Mouse (Mus musculus): Measurements from ENCODE around the gene Sdf4. TPM values are rescaled to one million over a fixed set of nuclear protein-coding genes. Genes with fewer than 3 reads are reported as not detected.
A peak's percentile ranks its signal among the peaks of the same experiment; 100 is the strongest.

Sdf4 gene
- polyA plus RNA-seq, 1 experiment: 111 TPM

DNA sequence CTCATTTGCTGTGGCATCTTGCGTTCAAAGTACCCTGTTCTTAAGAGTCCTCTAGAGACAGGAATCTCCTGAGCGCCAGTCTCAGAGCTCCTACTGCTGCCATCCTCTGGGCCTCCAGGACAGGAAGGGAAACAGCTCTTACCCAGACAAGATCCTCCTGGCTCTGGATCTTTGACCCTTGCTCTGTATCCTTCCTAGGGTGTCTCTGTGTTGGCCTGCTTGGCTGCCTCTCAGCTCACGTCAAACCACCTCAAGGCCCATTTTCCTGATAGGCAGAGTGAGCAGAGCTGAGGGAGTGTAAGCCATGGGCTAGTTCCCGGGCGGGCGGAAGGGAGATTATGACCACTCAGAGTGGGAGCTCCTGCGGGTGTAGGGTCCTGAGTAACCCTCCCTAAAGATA is 29.6 kb upstream of the Sdf4 start:
- Histone ChIP-seq H3K4me1 (ENCODE audit: control insufficient read depth, insufficient read depth, low read length) (no peaks in the 10 kb centered on the region; the same call in 1 of the 2 replicates), H3K4me3 (replicated peaks; ENCODE audit: control insufficient read depth, low read depth, low read length) (peak overlapping the region; percentile 58), H3K27ac (ENCODE audit: control insufficient read depth, insufficient read depth, low read depth, low read length, poor library complexity) (peak overlapping the region; percentile 41)
- TF ChIP-seq POLR2A (IDR thresholded peaks at IDR 0.05; ENCODE audit: borderline replicate concordance, control insufficient read depth, low read depth, low read length): no peak
- TF ChIP-seq CTCF (IDR thresholded peaks at IDR 0.05; ENCODE audit: control insufficient read depth, insufficient read depth, low read length): no peak
- 53% methylated on average over 7 of the region's 7 CpGs for whole genome bisulfite sequencing

DNA sequence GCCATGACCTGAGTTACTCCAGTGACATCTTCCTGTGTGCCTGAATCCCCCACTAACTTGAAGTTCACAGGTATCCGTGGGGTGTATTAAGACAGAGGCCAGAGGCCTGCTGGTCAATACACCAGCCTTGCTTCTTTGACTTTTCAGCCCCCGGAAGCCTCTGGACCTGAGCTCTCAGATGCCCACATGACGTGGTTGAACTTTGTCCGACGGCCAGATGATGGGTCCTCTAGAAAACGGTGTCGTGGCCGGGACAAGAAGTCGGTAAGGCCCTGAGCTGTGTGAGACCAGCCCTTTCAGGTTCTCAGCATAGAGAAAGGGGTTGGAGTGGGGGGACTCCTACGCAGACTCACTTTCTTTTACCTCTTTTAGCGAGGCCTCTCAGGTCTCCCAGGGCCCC is 28.3 kb upstream of the Sdf4 start:
- WGBS: 86% methylated on average over 11 of the region's 11 CpGs
- H3K27ac ChIP-seq (ENCODE audit: control insufficient read depth, insufficient read depth, low read depth, low read length, poor library complexity): peak overlapping the region; percentile 25; the same call in 1 of the 2 replicates
- no peaks in the 10 kb centered on the region; the same call in 1 of the 2 replicates for H3K4me1 ChIP-seq (ENCODE audit: control insufficient read depth, insufficient read depth, low read length)
- H3K4me3 ChIP-seq (replicated peaks; ENCODE audit: control insufficient read depth, low read depth, low read length): no peak overlapping the region
- TF ChIP-seq POLR2A (IDR thresholded peaks at IDR 0.05; ENCODE audit: borderline replicate concordance, control insufficient read depth, low read depth, low read length) (no peak), CTCF (IDR thresholded peaks at IDR 0.05; ENCODE audit: control insufficient read depth, insufficient read depth, low read length) (no peak)

- TF ChIP-seq POLR2A (IDR thresholded peaks at IDR 0.05; ENCODE audit: borderline replicate concordance, control insufficient read depth, low read depth, low read length) (no peak), CTCF (IDR thresholded peaks at IDR 0.05; ENCODE audit: control insufficient read depth, insufficient read depth, low read length) (no peak)
- Histone ChIP-seq H3K4me1 (ENCODE audit: control insufficient read depth, insufficient read depth, low read length) (no peaks in the 10 kb centered on the region), H3K4me3 (replicated peaks; ENCODE audit: control insufficient read depth, low read depth, low read length) (no peak overlapping the region), H3K27ac (ENCODE audit: control insufficient read depth, insufficient read depth, low read depth, low read length, poor library complexity) (no peak overlapping the region)
- 68% methylated on average over 13 of the region's 13 CpGs for WGBS
Observed at GRCm38 (mm10) chr4:155969043-155969653, 23.5 kb upstream of the Sdf4 start.

DNA sequence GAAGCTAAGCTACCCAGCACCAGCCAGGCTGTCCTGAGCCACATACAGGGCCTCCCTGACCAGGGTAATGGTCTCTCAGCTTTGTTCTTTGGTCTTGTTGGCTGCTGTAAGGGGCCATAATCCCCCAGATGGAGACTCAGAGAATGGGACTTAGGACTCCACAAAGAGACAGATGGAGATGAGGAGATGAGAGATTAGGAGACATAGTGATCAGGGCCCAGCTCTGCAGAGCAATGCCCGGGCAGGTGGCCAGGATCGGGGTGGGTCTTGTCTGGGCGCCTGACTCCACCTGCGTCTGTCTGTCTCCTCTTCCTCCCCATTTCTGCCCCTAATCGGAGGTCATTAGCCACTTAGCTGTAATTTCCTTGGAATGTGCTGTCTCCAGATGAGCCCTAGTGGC is 22.4 kb upstream of the Sdf4 start:
- TF ChIP-seq CTCF (IDR thresholded peaks at IDR 0.05; ENCODE audit: control insufficient read depth, insufficient read depth, low read length) (no peak), POLR2A (IDR thresholded peaks at IDR 0.05; ENCODE audit: borderline replicate concordance, control insufficient read depth, low read depth, low read length) (no peak)
- Histone ChIP-seq H3K4me1 (ENCODE audit: control insufficient read depth, insufficient read depth, low read length) (no peaks in the 10 kb centered on the region), H3K4me3 (replicated peaks; ENCODE audit: control insufficient read depth, low read depth, low read length) (no peak overlapping the region), H3K27ac (ENCODE audit: control insufficient read depth, insufficient read depth, low read depth, low read length, poor library complexity) (no peak overlapping the region)
- 59% methylated on average over 5 of the region's 5 CpGs for WGBS

GRCm38 (mm10) chr4:155972651-155973050 is 20.0 kb upstream of the Sdf4 start:
- no peak for TF ChIP-seq CTCF (IDR thresholded peaks at IDR 0.05; ENCODE audit: control insufficient read depth, insufficient read depth, low read length)
- TF ChIP-seq POLR2A (IDR thresholded peaks at IDR 0.05; ENCODE audit: borderline replicate concordance, control insufficient read depth, low read depth, low read length): no peak

DNA sequence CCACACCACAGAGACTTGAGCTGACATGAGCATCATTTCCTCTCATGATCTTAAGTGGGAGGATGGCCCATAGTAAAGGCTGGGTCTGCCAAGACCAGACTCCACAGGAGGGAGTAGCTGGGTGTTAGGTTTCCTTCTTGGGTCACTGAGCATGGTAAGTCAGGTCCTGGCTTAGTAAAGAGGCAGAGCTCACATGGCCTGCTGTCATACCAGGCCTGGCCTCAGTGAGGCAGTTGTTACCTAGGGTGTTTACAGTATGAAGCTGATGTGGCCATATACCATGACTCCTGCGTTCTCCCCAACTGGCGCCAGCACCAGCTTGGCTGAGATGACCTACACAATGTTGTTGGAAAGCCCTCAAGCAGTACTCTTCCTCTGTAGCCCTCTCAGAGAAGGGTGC is 19.4 kb upstream of the Sdf4 start:
- WGBS: 76% methylated on average over 2 of the region's 2 CpGs

More at GRCm38 (mm10) chr4:155972651-155973050, 20.0 kb upstream of the Sdf4 start:
- WGBS: 88% methylated on average over 6 of the region's 6 CpGs
- no peak overlapping the region for H3K4me3 ChIP-seq (replicated peaks; ENCODE audit: control insufficient read depth, low read depth, low read length)
- no peaks in the 10 kb centered on the region for H3K4me1 ChIP-seq (ENCODE audit: control insufficient read depth, insufficient read depth, low read length)
- H3K27ac ChIP-seq (ENCODE audit: control insufficient read depth, insufficient read depth, low read depth, low read length, poor library complexity): no peak overlapping the region

DNA sequence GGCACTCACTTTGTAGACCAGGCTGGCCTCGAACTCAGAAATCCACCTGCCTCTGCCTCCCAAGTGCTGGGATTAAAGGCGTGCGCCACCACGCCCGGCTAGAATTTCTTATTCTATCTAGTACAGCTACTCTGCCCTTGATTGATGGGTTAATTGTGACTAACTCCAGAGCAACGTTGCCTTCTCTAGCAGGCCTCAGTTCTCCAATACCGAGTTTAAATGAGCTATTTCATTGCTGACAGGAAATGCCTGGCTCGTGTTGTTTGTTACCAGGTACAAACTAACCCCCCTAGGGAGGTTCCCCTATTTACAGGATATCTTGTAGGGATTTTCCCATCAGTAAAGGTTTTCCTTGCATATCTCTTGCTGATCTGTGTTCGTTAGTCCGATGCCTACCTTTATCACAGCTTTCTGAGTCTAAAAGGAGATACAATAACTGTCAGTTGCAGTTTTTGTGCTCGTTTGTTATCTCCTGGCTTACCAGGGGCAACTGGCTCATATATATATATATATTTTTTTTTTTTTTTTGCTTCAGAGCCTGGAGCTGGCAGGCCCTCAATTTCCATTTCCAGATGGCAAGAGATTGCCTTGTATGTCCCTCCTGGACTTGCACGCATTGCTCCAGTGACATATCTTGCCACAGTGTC is 11.1 kb upstream of the Sdf4 start:
- Histone ChIP-seq H3K4me1 (ENCODE audit: control insufficient read depth, insufficient read depth, low read length) (no peaks in the 10 kb centered on the region; the same call in 1 of the 2 replicates), H3K4me3 (replicated peaks; ENCODE audit: control insufficient read depth, low read depth, low read length) (no peak overlapping the region), H3K27ac (ENCODE audit: control insufficient read depth, insufficient read depth, low read depth, low read length, poor library complexity) (no peak overlapping the region)
- no peak for TF ChIP-seq CTCF (IDR thresholded peaks at IDR 0.05; ENCODE audit: control insufficient read depth, insufficient read depth, low read length)
- TF ChIP-seq POLR2A (IDR thresholded peaks at IDR 0.05; ENCODE audit: borderline replicate concordance, control insufficient read depth, low read depth, low read length): no peak
- WGBS: 53% methylated on average over 12 of the region's 12 CpGs

More for the DNA sequence above, 19.4 kb upstream of the Sdf4 start:
- Histone ChIP-seq H3K4me1 (ENCODE audit: control insufficient read depth, insufficient read depth, low read length) (no peaks in the 10 kb centered on the region), H3K27ac (ENCODE audit: control insufficient read depth, insufficient read depth, low read depth, low read length, poor library complexity) (no peak overlapping the region), H3K4me3 (replicated peaks; ENCODE audit: control insufficient read depth, low read depth, low read length) (no peak overlapping the region)
- TF ChIP-seq POLR2A (IDR thresholded peaks at IDR 0.05; ENCODE audit: borderline replicate concordance, control insufficient read depth, low read depth, low read length): no peak
- TF ChIP-seq CTCF (IDR thresholded peaks at IDR 0.05; ENCODE audit: control insufficient read depth, insufficient read depth, low read length): no peak

- Histone ChIP-seq H3K4me3 (replicated peaks; ENCODE audit: control insufficient read depth, low read depth, low read length) (no peak overlapping the region), H3K27ac (ENCODE audit: control insufficient read depth, insufficient read depth, low read depth, low read length, poor library complexity) (no peak overlapping the region), H3K4me1 (ENCODE audit: control insufficient read depth, insufficient read depth, low read length) (no peaks in the 10 kb centered on the region; the same call in 1 of the 2 replicates)
- 42% methylated on average over 2 of the region's 2 CpGs for WGBS
- TF ChIP-seq POLR2A (IDR thresholded peaks at IDR 0.05; ENCODE audit: borderline replicate concordance, control insufficient read depth, low read depth, low read length) (no peak), CTCF (IDR thresholded peaks at IDR 0.05; ENCODE audit: control insufficient read depth, insufficient read depth, low read length) (no peak)
Observed at GRCm38 (mm10) chr4:155983788-155984187, 8.9 kb upstream of the Sdf4 start.
